Mouse (Mus musculus): Measurements from ENCODE around the gene Pde4d.

Pde4d gene

DNA sequence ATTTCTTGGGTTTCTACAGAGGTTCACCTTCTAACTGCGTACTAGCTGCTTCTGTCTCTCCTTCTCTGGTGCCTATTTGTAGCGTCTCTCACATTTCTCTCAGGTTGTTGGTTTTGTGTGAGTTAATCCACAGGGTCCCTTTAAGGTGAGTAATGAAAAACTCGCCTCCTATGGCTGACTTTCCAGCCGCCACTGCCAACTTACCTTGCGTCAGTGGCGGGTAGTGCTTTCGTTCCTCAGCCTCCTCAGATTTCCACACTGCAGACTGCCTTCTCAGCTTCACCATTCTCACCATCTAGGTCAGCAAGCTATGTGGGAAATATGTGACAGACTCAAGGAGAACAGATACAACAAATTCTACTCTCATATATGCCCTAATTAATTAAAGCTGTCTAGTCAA, 977.8 kb downstream of the Pde4d start:
- no peak for DNase-seq

GRCm38 (mm10) chr13:109429544-109429943, 979.8 kb downstream of the Pde4d start:
- no peak for DNase-seq

- no peak for DNase-seq
These were observed 987.6 kb downstream of the Pde4d start for GRCm38 (mm10) chr13:109437231-109437776.

GRCm38 (mm10) chr13:109439436-109440161, 989.9 kb downstream of the Pde4d start:
- DNase-seq: peak; percentile 78 to 84

GRCm38 (mm10) chr13:109440331-109440730, 990.6 kb downstream of the Pde4d start:
- DNase-seq: peak; percentile 76 to 84

- peak; percentile 90 to 95 for DNase-seq
These were observed 991.1 kb downstream of the Pde4d start for GRCm38 (mm10) chr13:109440881-109441280.

GRCm38 (mm10) chr13:109441401-109441973, 991.7 kb downstream of the Pde4d start:
- peak in 1 of 2 experiments; percentile 37 for DNase-seq

DNA sequence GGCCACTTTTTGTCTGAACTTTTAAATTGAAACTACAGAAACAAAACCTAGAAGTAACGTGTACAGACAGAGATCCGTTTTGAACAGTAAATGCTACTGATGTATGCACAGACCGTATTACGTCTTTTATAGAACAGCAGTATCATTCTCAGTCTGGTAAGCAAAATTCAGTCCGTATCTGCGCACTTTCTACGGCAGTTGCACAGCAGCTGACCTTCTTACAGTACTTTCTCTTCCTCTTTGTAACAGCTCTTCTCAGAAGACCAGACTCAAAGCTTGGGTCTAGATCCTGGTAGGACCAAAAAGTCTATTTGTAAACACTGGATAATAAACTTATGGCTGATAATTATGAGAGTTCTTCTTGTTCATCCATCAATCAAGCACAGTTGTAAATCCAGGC, 996.4 kb downstream of the Pde4d start:
- no peak for DNase-seq

DNA sequence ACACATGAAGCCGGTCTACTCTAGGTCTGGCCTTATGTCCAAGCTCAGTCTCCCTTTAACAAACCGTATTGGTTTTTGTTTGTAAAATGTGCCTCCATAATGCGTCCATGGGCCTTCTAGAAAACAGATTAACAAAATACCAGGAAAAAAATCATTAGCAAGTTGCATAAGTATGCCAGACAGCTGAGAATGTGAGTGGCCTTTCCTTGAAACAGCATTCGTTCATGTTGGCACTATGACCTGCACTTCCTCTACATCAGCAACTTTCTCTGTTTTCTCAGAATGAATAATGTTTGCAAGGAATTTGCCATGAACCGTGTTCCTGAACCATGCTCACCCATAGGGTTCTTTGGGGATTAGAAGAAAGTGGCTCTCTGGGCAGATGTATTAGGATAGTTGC, 998.4 kb downstream of the Pde4d start:
- DNase-seq: no peak

DNA sequence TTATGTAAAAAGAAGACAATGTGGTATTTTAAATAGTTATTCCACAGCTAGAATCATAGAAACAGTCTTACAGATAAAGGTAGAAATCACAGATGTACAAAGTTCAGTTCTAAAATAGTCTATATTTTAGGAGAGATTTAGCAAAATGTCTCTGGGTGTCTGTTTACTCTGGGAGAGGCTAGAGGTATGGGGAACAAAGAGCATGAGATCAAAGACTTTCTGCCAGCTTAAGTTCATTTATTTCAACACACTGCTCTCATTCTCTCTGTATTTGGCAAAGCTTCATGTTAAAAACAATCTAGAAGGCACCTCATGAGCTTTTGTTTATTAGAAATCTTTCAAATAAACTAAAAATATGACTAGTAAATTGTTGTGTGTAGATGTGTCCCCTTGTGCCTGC, 1024.6 kb downstream of the Pde4d start:
- no peak for DNase-seq

DNA sequence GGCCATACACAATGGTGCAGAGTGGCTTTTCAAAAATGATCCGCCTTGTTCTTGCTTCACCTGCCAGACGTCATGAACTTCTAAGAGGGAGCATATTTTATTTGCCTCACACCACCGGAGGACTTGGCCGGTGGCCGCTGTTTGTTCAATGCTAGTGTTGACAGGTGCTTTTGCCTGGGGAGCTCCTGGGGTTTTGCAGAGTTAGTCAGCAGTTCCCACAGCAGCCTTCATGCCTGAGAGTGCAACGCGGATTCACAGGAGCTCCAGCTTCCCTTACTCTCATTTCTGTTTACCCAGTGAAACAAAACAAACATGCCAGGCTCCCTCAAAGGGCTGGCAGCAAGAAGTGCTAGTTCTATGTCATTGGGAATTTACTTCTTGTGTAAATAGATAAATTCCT, 1031.7 kb downstream of the Pde4d start:
- peak in 1 of 2 experiments; percentile 42 for DNase-seq

DNA sequence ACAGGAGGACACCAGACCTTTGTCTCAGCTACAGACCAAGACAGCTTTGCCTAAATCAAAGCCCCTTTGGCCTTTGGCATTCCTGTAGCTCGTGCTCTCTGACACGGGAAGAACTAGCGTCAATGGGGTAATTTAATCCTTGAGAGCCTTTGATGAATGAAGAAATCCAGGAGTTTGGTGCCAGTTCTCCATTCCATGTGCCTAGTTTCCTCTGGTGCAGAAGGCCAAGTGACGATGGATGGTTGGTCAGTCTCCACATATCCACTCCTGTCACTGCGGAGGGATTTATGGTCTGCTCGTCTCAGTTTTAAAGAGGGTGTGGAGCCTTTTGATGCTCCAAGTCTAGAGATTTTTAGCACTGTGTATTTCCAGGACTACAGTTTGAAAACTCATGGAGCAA, 1036.4 kb downstream of the Pde4d start:
- DNase-seq: no peak

- peak; percentile 63 to 72 for DNase-seq
These were observed 1037.6 kb downstream of the Pde4d start for GRCm38 (mm10) chr13:109487378-109487777.

- DNase-seq: no peak
These were observed 1041.1 kb downstream of the Pde4d start for GRCm38 (mm10) chr13:109490853-109491252.

DNA sequence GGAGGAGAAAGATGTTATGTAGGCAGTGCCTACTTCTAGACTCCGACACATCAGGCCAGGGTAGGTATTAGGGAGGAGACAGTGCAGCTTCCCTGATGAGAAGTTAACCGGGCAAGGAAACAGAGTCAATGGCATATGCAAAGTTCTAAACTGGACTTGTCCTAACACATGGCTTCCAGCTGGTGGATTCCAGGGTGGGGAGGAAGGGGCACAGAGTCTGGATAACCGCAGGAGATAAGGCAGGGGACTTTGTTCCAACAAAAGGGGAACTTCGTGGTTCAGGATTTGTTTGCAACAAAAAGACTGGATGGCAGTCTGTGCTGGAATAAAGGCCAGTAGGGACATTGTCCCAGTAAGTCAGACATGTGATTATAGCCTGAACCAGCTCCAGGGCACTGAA, 1042.1 kb downstream of the Pde4d start:
- no peak for DNase-seq

- DNase-seq: no peak
These were observed 1050.6 kb downstream of the Pde4d start for GRCm38 (mm10) chr13:109500336-109500735.

DNA sequence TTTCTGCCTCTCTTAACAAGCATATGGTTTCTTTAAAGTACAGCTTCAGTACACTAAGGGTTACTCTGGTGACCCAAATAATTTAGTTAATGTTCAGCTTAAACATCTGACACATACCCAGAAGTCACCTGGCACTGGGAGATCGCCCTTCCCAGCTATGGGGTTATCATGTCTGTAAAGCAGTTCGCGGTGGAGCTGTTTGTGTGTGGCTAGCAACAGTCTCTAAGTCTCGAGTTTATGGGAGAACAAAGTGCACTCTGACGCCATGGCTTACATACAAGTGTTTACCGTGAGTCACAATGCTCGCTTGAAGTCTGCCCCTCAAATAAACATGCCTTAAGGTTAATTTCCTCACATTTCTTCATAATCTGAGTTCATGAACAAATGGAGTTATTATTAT, 1053.0 kb downstream of the Pde4d start:
- peak; percentile 29 to 50 for DNase-seq

DNA sequence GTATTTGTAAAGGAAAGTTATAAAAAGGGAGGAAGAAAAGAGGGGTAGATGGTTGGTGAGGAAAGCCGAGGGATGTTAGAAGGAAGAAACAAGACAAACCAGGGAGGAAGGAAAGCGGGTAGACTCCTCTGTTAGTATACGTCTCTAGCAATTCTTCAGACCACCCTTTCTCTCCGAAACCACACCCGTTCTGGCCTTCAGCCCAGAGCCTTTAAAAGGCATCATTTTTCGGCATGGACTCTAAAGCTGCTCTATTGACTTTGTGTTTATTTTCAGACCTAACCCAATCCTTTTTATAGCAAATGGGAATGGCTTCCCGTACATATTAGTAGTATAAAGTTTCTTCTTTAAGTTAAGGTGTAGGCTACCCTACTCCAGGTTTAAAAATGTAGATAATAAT, 1057.0 kb downstream of the Pde4d start:
- DNase-seq: no peak

DNA sequence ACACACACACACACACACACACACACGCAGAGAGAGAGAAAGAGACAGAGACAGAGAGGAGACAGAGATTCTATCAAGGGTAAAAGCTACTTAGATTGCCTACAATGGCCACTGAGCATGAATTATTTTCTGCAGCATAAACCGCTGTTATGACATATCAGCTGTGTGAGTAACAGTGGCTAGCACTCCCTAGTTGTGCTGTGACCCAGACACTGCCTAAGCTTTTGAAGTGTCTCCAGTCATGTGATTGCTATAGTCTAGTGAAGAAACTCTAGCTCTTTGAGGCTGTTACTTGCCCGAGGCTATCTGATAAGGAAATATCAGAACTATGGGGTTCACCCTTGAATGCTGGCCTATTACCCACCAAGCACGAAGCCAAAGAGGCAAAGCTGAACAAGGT, 1058.7 kb downstream of the Pde4d start:
- DNase-seq: no peak

GRCm38 (mm10) chr13:109518194-109518593, 1068.4 kb downstream of the Pde4d start:
- DNase-seq: no peak

DNA sequence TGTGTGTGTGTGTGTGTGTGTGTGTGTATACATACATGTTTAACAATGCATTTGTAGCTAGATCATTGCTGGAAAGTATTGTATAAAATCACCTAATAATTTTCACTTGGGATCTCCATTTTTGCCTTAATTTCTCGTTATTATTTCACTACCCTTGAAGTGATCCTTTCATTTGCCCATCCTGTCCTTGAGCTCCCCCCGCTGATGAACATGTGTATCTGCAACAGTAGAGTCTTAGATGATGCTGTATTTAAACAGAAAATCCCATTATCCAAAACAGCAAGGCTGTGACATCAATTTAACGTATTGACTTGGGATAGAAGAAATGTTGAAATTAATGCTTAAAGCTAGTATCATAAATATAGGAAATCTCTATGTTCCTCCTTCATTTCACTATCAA, 1069.7 kb downstream of the Pde4d start:
- no peak for DNase-seq

DNA sequence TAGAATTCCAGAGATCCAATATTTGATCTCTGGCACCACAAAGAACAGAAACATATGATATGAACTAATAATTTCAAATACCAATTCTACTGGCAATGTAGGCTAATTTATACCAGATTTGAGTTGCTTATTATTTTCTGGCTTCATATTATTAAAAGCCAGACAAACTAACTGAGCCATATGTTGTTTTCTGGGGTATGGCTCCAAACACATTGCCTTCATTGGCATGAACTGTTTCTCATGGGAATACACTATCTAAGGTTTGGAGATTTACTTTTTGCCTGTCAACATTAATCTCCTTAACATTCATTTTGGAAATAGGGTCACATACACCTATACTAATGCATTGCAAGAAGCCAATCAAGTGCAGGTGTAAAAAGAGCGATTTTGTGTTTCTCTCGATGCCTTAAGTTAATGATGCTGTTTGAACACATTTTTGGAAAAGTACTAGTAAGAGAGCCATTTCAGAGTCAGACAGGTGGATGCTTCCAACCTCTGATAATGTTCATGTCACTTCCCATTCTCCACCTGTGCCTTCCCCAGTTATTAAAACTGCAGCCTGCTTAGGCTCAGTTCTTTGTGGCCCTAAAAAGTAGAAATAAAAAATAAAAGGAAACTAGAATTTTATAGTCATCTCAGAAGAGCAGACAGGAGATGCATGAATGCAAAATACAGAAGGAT, 1070.4 kb downstream of the Pde4d start:
- no peak for DNase-seq

GRCm38 (mm10) chr13:109533838-109534523, 1084.2 kb downstream of the Pde4d start:
- no peak for DNase-seq
